Mouse (Mus musculus) liver, embryonic 11.5 days (tissue): ENCODE results near the gene B4galnt4. TPM values are rescaled to one million over a fixed set of nuclear protein-coding genes. Genes with fewer than 3 reads are reported as not detected.

Experiments
- ATAC-seq: fragments of 200-750 bp; cut with Nextera tagmentation; replicated peaks from 2 replicates; pipeline ENCODE4 v1.8.0; 2017; ENCODE audit warnings: moderate number of reproducible peaks, mild to moderate bottlenecking, moderate TSS enrichment, moderate library complexity; ENCODE audit not compliant: low FRiP score
- DNase-seq: peaks from one replicate; pipeline ENCODE4 v3.0.0-alpha.2; 2017; ENCODE audit warnings: low spot score
- H3K27ac ChIP-seq: fragments of 300-500 bp; sonication (generic); 2 replicates; pipeline ENCODE4 v1.5.1; 2014; ENCODE audit warnings: mild to moderate bottlenecking, low read depth, low read length, control low read depth
- H3K27me3 ChIP-seq: fragments of 300-500 bp; sonication (generic); replicated peaks from 2 replicates; pipeline ENCODE4 v1.6.1; 2014; ENCODE audit warnings: low read length, mixed read lengths; ENCODE audit not compliant: control insufficient read depth, insufficient read depth
- H3K36me3 ChIP-seq: fragments of 300-500 bp; sonication (generic); 2 replicates; pipeline ENCODE4 v1.6.1; 2014; ENCODE audit warnings: mild to moderate bottlenecking, low read length, moderate library complexity, mixed read lengths; ENCODE audit not compliant: control insufficient read depth, insufficient read depth
- H3K4me1 ChIP-seq: fragments of 300-500 bp; sonication (generic); replicated peaks from 2 replicates; pipeline ENCODE4 v1.6.1; 2014; ENCODE audit warnings: low read length, mixed read lengths; ENCODE audit not compliant: control insufficient read depth, insufficient read depth
- H3K4me2 ChIP-seq: fragments of 300-500 bp; sonication (generic); 2 replicates; pipeline ENCODE4 v1.6.1; 2014; ENCODE audit warnings: mild to moderate bottlenecking, control low read depth, moderate library complexity
- H3K4me3 ChIP-seq: fragments of 300-500 bp; sonication (generic); 2 replicates; pipeline ENCODE4 v1.5.1; 2014; ENCODE audit warnings: low read depth, low read length, control low read depth
- H3K9ac ChIP-seq: fragments of 300-500 bp; sonication (generic); 2 replicates; pipeline ENCODE4 v1.6.1; 2014; ENCODE audit warnings: low read depth, low read length, control low read depth
- H3K9me3 ChIP-seq: fragments of 300-500 bp; sonication (generic); 2 replicates; pipeline ENCODE4 v1.6.1; 2016; ENCODE audit warnings: low read length, inconsistent platforms, mixed read lengths; ENCODE audit not compliant: control insufficient read depth
- WGBS: fragments of 180-500 bp; shearing (Covaris S2); extraction: QIAGEN DNeasy Blood & Tissue Kit; methylation state at CpG from one replicate; pipeline ENCODE4 v1.1.7; 2014; 5-methylcytosine and 5-hydroxymethylcytosine counted together
- polyA plus RNA-seq: library from polyadenylated mRNA; unstranded; fragments of >200 nt; fragmentation: Nextera tagmentation; extraction: Ambion mirVana; gene quantifications from 2 replicates; pipeline ENCODE4 v1.2.1, GENCODE M21; 2014

B4galnt4 gene
- polyA plus RNA-seq, 1 experiment from 2014 or later, result 3.4 TPM

- Histone ChIP-seq H3K9ac (no peak overlapping the region), H3K27me3 (no peaks in the 10 kb centered on the region), H3K4me3 (no peak overlapping the region), H3K4me2 (no peak overlapping the region), H3K36me3 (no peaks in the 10 kb centered on the region), H3K4me1 (peaks cover 29% of the 10 kb centered on the region), H3K9me3 (no peaks in the 10 kb centered on the region), H3K27ac (peak overlapping the region; percentile 30; the same call in 1 of the 2 replicates)
- DNase-seq (no peak), ATAC-seq (no peak)
- 61% methylated on average over 6 of the region's 9 CpGs for WGBS
Observed at GRCm38 (mm10) chr7:141040867-141041606, 19.9 kb upstream of the B4galnt4 start.

GRCm38 (mm10) chr7:141041661-141042060 is 19.2 kb upstream of the B4galnt4 start:
- Histone ChIP-seq H3K27me3 (no peaks in the 10 kb centered on the region), H3K27ac (peak overlapping the region; percentile 30; the same call in 1 of the 2 replicates), H3K4me1 (peaks cover 33% of the 10 kb centered on the region), H3K9ac (no peak overlapping the region), H3K4me3 (no peak overlapping the region), H3K9me3 (no peaks in the 10 kb centered on the region), H3K36me3 (no peaks in the 10 kb centered on the region), H3K4me2 (no peak overlapping the region)
- ATAC-seq (no peak), DNase-seq (no peak)
- WGBS, result 28% methylated on average over 5 of the region's 5 CpGs

GRCm38 (mm10) chr7:141042539-141042938 is 18.4 kb upstream of the B4galnt4 start:
- no peak for DNase-seq
- Histone ChIP-seq H3K27ac (peak overlapping the region; percentile 76), H3K9me3 (no peaks in the 10 kb centered on the region), H3K4me1 (peaks cover 40% of the 10 kb centered on the region), H3K9ac (peak overlapping the region; percentile 20; the same call in 1 of the 2 replicates), H3K27me3 (no peaks in the 10 kb centered on the region), H3K4me2 (peak overlapping the region; percentile 40), H3K4me3 (no peak overlapping the region), H3K36me3 (no peaks in the 10 kb centered on the region)
- ATAC-seq, result peak; percentile 75
- 21% methylated on average over 4 of the region's 4 CpGs for WGBS

GRCm38 (mm10) chr7:141046931-141047580 is 13.8 kb upstream of the B4galnt4 start:
- no peaks in the 10 kb centered on the region for H3K27me3 ChIP-seq
- H3K4me3 ChIP-seq, result no peak overlapping the region; the same call in 1 of the 2 replicates
- WGBS, result 28% methylated on average over 6 of the region's 6 CpGs
- H3K4me1 ChIP-seq, result peaks cover 33% of the 10 kb centered on the region
- ATAC-seq, result peak; percentile 78
- DNase-seq, result no peak
- H3K9ac ChIP-seq, result peak overlapping the region; percentile 26; the same call in 1 of the 2 replicates
- no peaks in the 10 kb centered on the region for H3K9me3 ChIP-seq
- no peaks in the 10 kb centered on the region for H3K36me3 ChIP-seq
- peak overlapping the region; percentile 88 for H3K27ac ChIP-seq
- peak overlapping the region; percentile 89 for H3K4me2 ChIP-seq

GRCm38 (mm10) chr7:141047581-141048225 is 13.2 kb upstream of the B4galnt4 start:
- WGBS, result 5% methylated on average over 15 of the region's 19 CpGs
- Histone ChIP-seq H3K4me1 (peaks cover 28% of the 10 kb centered on the region), H3K4me3 (peak overlapping the region; percentile 45), H3K27ac (peak overlapping the region; percentile 88), H3K36me3 (no peaks in the 10 kb centered on the region), H3K27me3 (no peaks in the 10 kb centered on the region), H3K4me2 (peak overlapping the region; percentile 89), H3K9ac (peak overlapping the region; percentile 63), H3K9me3 (no peaks in the 10 kb centered on the region)
- DNase-seq, result no peak
- ATAC-seq, result peak; percentile 46

- DNase-seq, result peak; percentile 85
- Histone ChIP-seq H3K27ac (peak overlapping the region; percentile 88), H3K4me3 (peak overlapping the region; percentile 45), H3K9ac (peak overlapping the region; percentile 63), H3K36me3 (no peaks in the 10 kb centered on the region), H3K9me3 (no peaks in the 10 kb centered on the region), H3K27me3 (no peaks in the 10 kb centered on the region), H3K4me1 (peaks cover 20% of the 10 kb centered on the region), H3K4me2 (peak overlapping the region; percentile 89)
- WGBS, result 10% methylated on average over 21 of the region's 21 CpGs
- ATAC-seq, result peak; percentile 77
Observed at GRCm38 (mm10) chr7:141048226-141049218, 12.4 kb upstream of the B4galnt4 start.

GRCm38 (mm10) chr7:141049326-141049725 is 11.6 kb upstream of the B4galnt4 start:
- Histone ChIP-seq H3K4me2 (no peak overlapping the region), H3K4me1 (peaks cover 20% of the 10 kb centered on the region), H3K9me3 (no peaks in the 10 kb centered on the region), H3K9ac (no peak overlapping the region), H3K36me3 (no peaks in the 10 kb centered on the region), H3K27me3 (no peaks in the 10 kb centered on the region), H3K27ac (no peak overlapping the region), H3K4me3 (no peak overlapping the region)
- WGBS, result 82% methylated on average over 2 of the region's 2 CpGs
- no peak for ATAC-seq
- no peak for DNase-seq
